Mouse (Mus musculus): Measurements from ENCODE around the gene Limch1. TPM values are rescaled to one million over a fixed set of nuclear protein-coding genes. Genes with fewer than 3 reads are reported as not detected.

The Limch1 gene
- total and polyA plus RNA-seq, 2 experiments from 2014 or later = 62.8 to 133 TPM

DNA sequence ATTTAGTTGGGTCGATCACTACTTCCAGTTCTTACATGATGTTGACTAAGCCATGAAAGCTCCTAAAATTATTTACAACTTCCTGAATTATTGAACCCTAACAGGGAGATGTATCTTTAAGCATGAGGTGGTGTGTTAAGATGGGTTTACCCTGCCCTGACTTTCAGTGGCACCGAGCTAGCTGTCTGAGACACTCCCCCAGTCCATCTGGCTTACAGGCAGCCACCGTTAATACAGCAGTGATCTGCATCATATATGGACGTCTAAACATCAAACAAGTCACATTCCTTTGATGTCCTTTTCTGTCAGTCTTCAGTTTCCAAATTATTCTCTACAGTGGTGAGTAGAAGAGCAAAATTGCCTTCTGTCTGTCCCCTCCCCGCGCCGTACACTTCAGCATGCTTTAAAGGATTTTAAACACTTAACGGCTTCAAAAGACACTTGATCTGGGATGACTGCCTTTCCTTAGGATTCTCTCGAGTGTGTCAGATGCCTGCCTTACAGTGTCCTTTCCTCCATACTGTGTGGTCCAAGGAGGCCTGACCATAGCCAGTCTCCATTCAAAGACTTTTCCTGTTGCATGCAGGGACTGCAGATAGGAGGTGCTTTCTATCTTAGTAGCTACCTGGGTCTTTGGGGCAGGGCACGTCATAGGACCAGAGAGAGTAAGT is 187.6 kb downstream of the Limch1 start:
- Histone ChIP-seq H3K4me1 (ENCODE audit: insufficient read depth) (no peaks in the 10 kb centered on the region), H3K4me3 (ENCODE audit: low read depth, low read length) (no peak overlapping the region), H3K9me3 (ENCODE audit: low read length) (no peaks in the 10 kb centered on the region), H3K27ac (ENCODE audit: low read depth, low read length) (no peak overlapping the region), H3K9ac (no peak overlapping the region), H3K36me3 (ENCODE audit: insufficient read depth) (no peaks in the 10 kb centered on the region), H3K4me2 (ENCODE audit: low read depth) (no peak overlapping the region), H3K27me3 (ENCODE audit: insufficient read depth, low read length) (no peaks in the 10 kb centered on the region)
- DNase-seq (no peak), ATAC-seq (no peak)
- no peak for TF ChIP-seq CTCF (IDR thresholded peaks at IDR 0.05; ENCODE audit: low read depth)
- WGBS = 67% methylated on average over 10 of the region's 10 CpGs

DNA sequence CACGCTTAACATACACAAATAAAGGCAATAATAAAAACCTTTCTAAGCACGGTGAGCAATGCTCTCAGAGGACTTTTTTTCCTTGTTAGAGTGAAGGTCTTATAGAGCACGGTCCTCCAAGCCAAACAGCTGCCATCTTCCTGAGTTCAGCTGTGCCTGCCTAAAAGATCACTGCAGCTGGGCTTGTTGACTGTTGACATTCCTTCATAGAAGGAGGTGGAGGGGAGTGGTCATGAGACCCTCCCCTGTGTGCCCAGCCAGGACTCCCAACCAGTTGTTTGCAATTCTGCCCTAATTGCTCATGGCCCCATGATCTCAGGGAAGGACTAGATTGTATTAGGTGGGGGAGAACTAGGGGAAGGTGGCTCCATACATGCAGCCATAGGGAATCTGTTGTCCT is 189.0 kb downstream of the Limch1 start:
- Histone ChIP-seq H3K27ac (ENCODE audit: low read depth, low read length) (no peak overlapping the region), H3K27me3 (ENCODE audit: insufficient read depth, low read length) (no peaks in the 10 kb centered on the region), H3K4me3 (ENCODE audit: low read depth, low read length) (no peak overlapping the region), H3K36me3 (ENCODE audit: insufficient read depth) (no peaks in the 10 kb centered on the region), H3K9me3 (ENCODE audit: low read length) (no peaks in the 10 kb centered on the region), H3K4me1 (ENCODE audit: insufficient read depth) (no peaks in the 10 kb centered on the region), H3K9ac (no peak overlapping the region), H3K4me2 (ENCODE audit: low read depth) (no peak overlapping the region)
- DNase-seq (no peak), ATAC-seq (no peak)
- no peak for TF ChIP-seq CTCF (IDR thresholded peaks at IDR 0.05; ENCODE audit: low read depth)
- 96% methylated on average over 3 of the region's 3 CpGs for WGBS

DNA sequence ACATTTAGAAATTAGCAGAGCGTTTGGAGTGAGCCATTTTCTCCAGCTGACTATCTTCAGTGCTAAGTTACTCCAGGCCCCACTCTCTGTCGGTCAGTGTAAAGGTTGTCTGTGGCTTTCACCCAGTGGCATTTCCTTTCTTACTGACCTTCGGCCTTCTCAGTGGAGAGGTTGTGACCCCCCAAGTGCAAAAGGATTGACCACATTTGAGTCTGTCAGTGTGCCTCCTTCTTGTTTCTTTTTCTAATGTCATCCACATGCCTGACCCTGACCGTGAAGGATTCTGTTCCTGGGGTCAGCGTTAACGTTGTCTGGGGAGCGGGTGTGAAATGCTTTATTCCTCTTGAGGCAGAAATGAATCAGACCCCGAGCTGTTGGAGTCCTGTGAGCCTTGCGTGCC is 191.7 kb downstream of the Limch1 start:
- H3K27ac ChIP-seq (ENCODE audit: low read depth, low read length) = no peak overlapping the region
- 76% methylated on average over 9 of the region's 9 CpGs for WGBS
- H3K4me2 ChIP-seq (ENCODE audit: low read depth) = no peak overlapping the region
- H3K4me1 ChIP-seq (ENCODE audit: insufficient read depth) = no peaks in the 10 kb centered on the region
- H3K36me3 ChIP-seq (ENCODE audit: insufficient read depth) = no peaks in the 10 kb centered on the region
- ATAC-seq = no peak
- no peaks in the 10 kb centered on the region for H3K9me3 ChIP-seq (ENCODE audit: low read length)
- H3K9ac ChIP-seq = no peak overlapping the region
- TF ChIP-seq CTCF (IDR thresholded peaks at IDR 0.05; ENCODE audit: low read depth) = no peak
- H3K4me3 ChIP-seq (ENCODE audit: low read depth, low read length) = no peak overlapping the region
- no peaks in the 10 kb centered on the region for H3K27me3 ChIP-seq (ENCODE audit: insufficient read depth, low read length)
- no peak for DNase-seq

DNA sequence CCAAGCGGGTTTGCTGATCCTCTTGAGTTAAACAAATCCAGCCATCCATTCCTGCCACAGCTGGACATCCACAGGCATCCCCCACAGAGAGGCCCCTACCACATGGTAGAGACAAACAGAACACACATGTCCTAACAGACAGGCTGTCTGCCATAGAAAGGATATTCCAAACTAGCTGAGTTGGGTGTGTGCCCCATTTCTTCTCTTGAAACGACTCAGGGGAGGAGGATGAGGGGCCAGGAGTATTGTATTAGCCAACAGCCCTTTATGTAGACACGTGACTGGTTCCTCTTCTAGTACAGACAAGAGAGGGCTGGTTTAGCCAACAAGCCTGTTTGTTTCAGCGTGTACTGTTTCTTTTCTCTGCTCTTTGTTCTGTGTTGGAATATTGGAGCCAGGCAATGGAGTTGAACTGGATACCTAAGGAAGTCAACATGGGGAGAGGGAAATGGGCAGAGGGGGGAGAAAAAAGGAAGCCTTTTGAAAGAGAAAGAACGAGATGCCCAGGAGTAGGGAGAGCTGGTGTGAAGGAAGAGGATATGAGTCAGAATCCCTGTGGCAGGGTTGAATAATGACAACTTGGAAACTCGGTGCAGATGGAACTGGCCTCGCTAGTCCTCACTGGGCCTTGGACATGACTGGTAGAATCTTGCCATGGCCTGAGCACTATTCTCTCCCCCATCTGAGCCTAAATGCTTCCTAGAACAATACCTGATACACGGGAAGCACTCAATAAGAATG is 196.3 kb downstream of the Limch1 start:
- no peak overlapping the region for H3K9ac ChIP-seq
- no peaks in the 10 kb centered on the region for H3K36me3 ChIP-seq (ENCODE audit: insufficient read depth)
- no peak for DNase-seq
- no peak overlapping the region for H3K4me2 ChIP-seq (ENCODE audit: low read depth)
- no peak overlapping the region for H3K27ac ChIP-seq (ENCODE audit: low read depth, low read length)
- H3K27me3 ChIP-seq (ENCODE audit: insufficient read depth, low read length) = no peaks in the 10 kb centered on the region
- WGBS = 68% methylated on average over 8 of the region's 8 CpGs
- H3K4me3 ChIP-seq (ENCODE audit: low read depth, low read length) = no peak overlapping the region
- H3K9me3 ChIP-seq (ENCODE audit: low read length) = no peaks in the 10 kb centered on the region
- no peak for ATAC-seq
- H3K4me1 ChIP-seq (ENCODE audit: insufficient read depth) = no peaks in the 10 kb centered on the region
- no peak for TF ChIP-seq CTCF (IDR thresholded peaks at IDR 0.05; ENCODE audit: low read depth)

DNA sequence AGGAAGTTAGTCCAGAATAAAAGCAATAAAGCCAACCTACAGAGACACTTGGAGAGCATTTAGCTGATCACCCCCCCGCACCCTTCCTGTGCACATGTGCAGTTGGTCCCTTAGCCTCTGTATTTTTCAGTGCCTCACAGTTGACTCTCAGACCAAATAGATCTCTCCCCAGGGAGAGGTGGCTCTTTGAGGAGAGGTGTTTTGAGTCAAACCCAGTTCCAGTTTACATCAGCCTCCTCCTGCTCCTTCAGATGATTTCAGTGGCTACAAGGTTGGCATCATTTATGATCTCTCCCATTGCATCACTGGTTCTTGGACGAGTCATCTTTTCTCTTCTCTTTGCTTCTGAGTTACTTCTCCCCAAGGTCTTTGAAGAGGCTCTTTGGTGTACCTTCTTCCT is 197.3 kb downstream of the Limch1 start:
- ATAC-seq = no peak
- no peaks in the 10 kb centered on the region for H3K27me3 ChIP-seq (ENCODE audit: insufficient read depth, low read length)
- no peak for DNase-seq
- H3K4me2 ChIP-seq (ENCODE audit: low read depth) = no peak overlapping the region
- no peak overlapping the region for H3K4me3 ChIP-seq (ENCODE audit: low read depth, low read length)
- no peak overlapping the region for H3K27ac ChIP-seq (ENCODE audit: low read depth, low read length)
- no peak for TF ChIP-seq CTCF (IDR thresholded peaks at IDR 0.05; ENCODE audit: low read depth)
- 94% methylated on average over 2 of the region's 2 CpGs for WGBS
- H3K4me1 ChIP-seq (ENCODE audit: insufficient read depth) = no peaks in the 10 kb centered on the region
- H3K36me3 ChIP-seq (ENCODE audit: insufficient read depth) = no peaks in the 10 kb centered on the region
- no peaks in the 10 kb centered on the region for H3K9me3 ChIP-seq (ENCODE audit: low read length)
- no peak overlapping the region for H3K9ac ChIP-seq

DNA sequence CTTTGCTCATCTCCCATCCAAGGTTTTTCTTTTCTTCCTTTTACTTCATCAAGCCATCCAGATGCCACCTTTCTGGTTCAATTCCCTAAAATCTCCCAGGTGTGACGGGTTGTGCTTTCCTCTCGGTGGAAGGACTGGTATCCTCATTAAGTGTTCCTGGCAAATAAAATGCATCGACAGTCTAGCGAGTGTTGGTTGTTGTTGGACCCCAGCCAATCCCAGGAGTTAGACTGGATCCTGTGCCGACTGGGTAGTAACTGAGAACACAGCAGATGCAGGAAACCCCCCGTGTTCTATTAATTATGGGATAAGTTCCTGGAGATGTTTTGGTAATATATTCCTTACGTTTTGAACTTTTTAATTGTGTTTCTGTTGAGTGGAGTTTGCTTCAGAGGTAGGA is 197.9 kb downstream of the Limch1 start:
- no peak overlapping the region for H3K4me3 ChIP-seq (ENCODE audit: low read depth, low read length)
- H3K4me2 ChIP-seq (ENCODE audit: low read depth) = no peak overlapping the region
- no peaks in the 10 kb centered on the region for H3K27me3 ChIP-seq (ENCODE audit: insufficient read depth, low read length)
- 39% methylated on average over 7 of the region's 7 CpGs for WGBS
- no peak for TF ChIP-seq CTCF (IDR thresholded peaks at IDR 0.05; ENCODE audit: low read depth)
- no peaks in the 10 kb centered on the region for H3K4me1 ChIP-seq (ENCODE audit: insufficient read depth)
- no peaks in the 10 kb centered on the region for H3K9me3 ChIP-seq (ENCODE audit: low read length)
- no peak overlapping the region for H3K27ac ChIP-seq (ENCODE audit: low read depth, low read length)
- DNase-seq (no peak), ATAC-seq (no peak)
- H3K36me3 ChIP-seq (ENCODE audit: insufficient read depth) = no peaks in the 10 kb centered on the region
- no peak overlapping the region for H3K9ac ChIP-seq

DNA sequence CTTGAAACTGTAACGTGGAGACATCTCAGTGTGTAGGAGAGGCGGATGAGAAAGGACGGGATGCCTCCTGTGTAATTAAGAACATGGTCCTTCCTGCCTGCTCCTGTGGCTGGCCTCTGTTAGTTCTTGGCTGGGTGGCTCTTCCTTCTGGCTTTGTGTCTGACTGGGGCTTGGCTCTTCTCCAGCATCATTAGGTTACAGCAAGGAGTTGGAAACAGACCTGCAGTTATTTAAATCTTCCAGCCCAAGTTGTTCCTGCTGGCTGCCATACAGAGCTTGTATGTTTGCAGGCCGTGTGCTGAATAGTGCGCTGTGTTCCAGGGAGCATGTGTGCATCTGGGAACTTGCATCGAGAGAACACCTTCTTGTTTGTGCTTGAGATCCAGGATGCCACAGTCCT is 202.3 kb downstream of the Limch1 start:
- Histone ChIP-seq H3K4me2 (ENCODE audit: low read depth) (no peak overlapping the region), H3K4me1 (ENCODE audit: insufficient read depth) (peaks cover 3% of the 10 kb centered on the region; the same call in 1 of the 2 replicates), H3K27ac (ENCODE audit: low read depth, low read length) (peak overlapping the region; percentile 41; the same call in 1 of the 2 replicates), H3K36me3 (ENCODE audit: insufficient read depth) (no peaks in the 10 kb centered on the region), H3K9ac (no peak overlapping the region), H3K9me3 (ENCODE audit: low read length) (no peaks in the 10 kb centered on the region), H3K4me3 (ENCODE audit: low read depth, low read length) (no peak overlapping the region), H3K27me3 (ENCODE audit: insufficient read depth, low read length) (no peaks in the 10 kb centered on the region)
- no peak for TF ChIP-seq CTCF (IDR thresholded peaks at IDR 0.05; ENCODE audit: low read depth)
- ATAC-seq (peak; percentile 66), DNase-seq (peak; percentile 71)
- 30% methylated on average over 6 of the region's 6 CpGs for WGBS
